Mouse (Mus musculus) ES-Bruce4 (cell line): ENCODE measurements at regions not wholly inside any gene's neighbourhood (a gene's known extent, or its start where the extent isn't known, plus 50 kb on each side); places are given as distances from the start of the nearest gene placed in this dataset.

ENCODE experiments used
- CTCF ChIP-seq: IDR thresholded peaks from one replicate; pipeline ENCODE4 v1.8.1; 2011; ENCODE audit warnings: low read depth, low read length
- EP300 ChIP-seq: IDR thresholded peaks from 2 replicates; pipeline ENCODE4 v1.6.1; 2011; ENCODE audit warnings: low read depth, low read length; ENCODE audit not compliant: insufficient read depth
- POLR2A ChIP-seq: IDR thresholded peaks from one replicate; pipeline ENCODE4 v1.8.1; 2011; ENCODE audit warnings: low read length; ENCODE audit not compliant: insufficient read depth

DNA sequence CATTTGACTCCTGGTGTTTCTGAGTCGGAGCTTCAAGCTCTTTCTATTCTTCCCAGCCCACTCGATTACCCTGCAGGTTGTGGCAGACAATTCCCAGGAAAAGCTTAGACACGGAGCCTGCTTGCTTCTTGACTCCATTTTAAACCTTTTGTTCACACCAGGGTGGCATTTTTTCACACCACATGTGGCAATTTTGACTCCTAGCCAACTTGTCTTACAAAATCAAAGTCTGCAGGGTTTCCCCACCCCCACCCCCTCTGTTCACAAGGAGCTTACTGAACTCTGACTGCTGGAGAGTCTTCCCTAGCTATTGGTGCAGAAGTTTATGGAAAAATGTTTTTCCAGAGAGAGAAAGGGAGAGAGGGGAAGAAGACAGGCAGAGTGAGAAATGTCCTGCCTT lies 184.1 kb downstream of the Gm11146 start:
- no peak for TF ChIP-seq CTCF
- no peak for TF ChIP-seq POLR2A
- TF ChIP-seq EP300: no peak
